Mouse (Mus musculus) CD8-positive naive resting alpha-beta T cell, adult 2 months (primary cell): ENCODE data around the gene Cst6.
"Not testable (repeated sequence)": the region's sequence is repeated elsewhere in the genome, so short reads cannot be mapped to it uniquely, and the experiment has no call there.

Source experiments
- DNase-seq, 2 experiments: peaks; one replicate each; pipeline ENCODE4 v3.0.0; 2022; ENCODE audit warnings: low read depth in 2 of 2, low spot score in 2 of 2

Gene Cst6

GRCm38 (mm10) chr19:5349502-5349873 lies at the start of gene Cst6:
Gene Cst6, minus strand, starts transcription at chr19:5349574.
- not testable (repeated sequence) for DNase-seq

GRCm38 (mm10) chr19:5395371-5395770 lies 46.0 kb upstream of the Cst6 start:
- no peak for DNase-seq

GRCm38 (mm10) chr19:5394168-5394567 lies 44.8 kb upstream of the Cst6 start:
- no peak for DNase-seq

- no peak for DNase-seq
These were observed 43.5 kb upstream of the Cst6 start for GRCm38 (mm10) chr19:5392892-5393291.

GRCm38 (mm10) chr19:5390416-5390815 lies 41.0 kb upstream of the Cst6 start:
- peak in 1 of 2 experiments; percentile 10 for DNase-seq

- DNase-seq = peak; percentile 70 to 81
These were observed 40.3 kb upstream of the Cst6 start for GRCm38 (mm10) chr19:5389647-5390046.

- DNase-seq = peak; percentile 90 to 91
These were observed 39.3 kb upstream of the Cst6 start, which contains the start of gene Sart1 for GRCm38 (mm10) chr19:5388588-5389242. Gene Sart1, minus strand, starts transcription at chr19:5388703.

GRCm38 (mm10) chr19:5388011-5388441 lies 38.7 kb upstream of the Cst6 start:
- DNase-seq = no peak

GRCm38 (mm10) chr19:5384715-5385114 lies 35.3 kb upstream of the Cst6 start:
- DNase-seq = no peak

GRCm38 (mm10) chr19:5383326-5383725 lies 34.0 kb upstream of the Cst6 start:
- no peak for DNase-seq

GRCm38 (mm10) chr19:5377446-5377845 lies 28.1 kb upstream of the Cst6 start:
- no peak for DNase-seq

- no peak for DNase-seq
These were observed 25.4 kb upstream of the Cst6 start for GRCm38 (mm10) chr19:5374748-5375147.

- no peak for DNase-seq
These were observed 24.8 kb upstream of the Cst6 start for GRCm38 (mm10) chr19:5374177-5374576.

GRCm38 (mm10) chr19:5372724-5373123 lies 23.4 kb upstream of the Cst6 start:
- DNase-seq = no peak

- no peak for DNase-seq
These were observed 21.6 kb upstream of the Cst6 start for GRCm38 (mm10) chr19:5370932-5371331.

GRCm38 (mm10) chr19:5367455-5367854 lies 18.1 kb upstream of the Cst6 start:
- DNase-seq = peak in 1 of 2 experiments; percentile 41

GRCm38 (mm10) chr19:5367053-5367359 lies 17.6 kb upstream of the Cst6 start, which contains the start of gene Banf1:
Gene Banf1, minus strand, starts transcription at chr19:5367168.
- no peak for DNase-seq

- DNase-seq = peak; percentile 91 to 94
These were observed 17.0 kb upstream of the Cst6 start, which contains the start of gene Eif1ad for GRCm38 (mm10) chr19:5366175-5367052. Gene Eif1ad, plus strand, starts transcription at chr19:5366741.

- DNase-seq = no peak
These were observed 16.4 kb upstream of the Cst6 start for GRCm38 (mm10) chr19:5365751-5366150.

- no peak for DNase-seq
These were observed 14.8 kb upstream of the Cst6 start for GRCm38 (mm10) chr19:5364124-5364523.

- no peak for DNase-seq
These were observed 12.8 kb upstream of the Cst6 start for GRCm38 (mm10) chr19:5362186-5362585.

GRCm38 (mm10) chr19:5356080-5356479 lies 6.7 kb upstream of the Cst6 start:
- DNase-seq = no peak
